Mouse (Mus musculus): ENCODE measurements at regions not wholly inside any gene's neighbourhood (a gene's known extent, or its start where the extent isn't known, plus 50 kb on each side); places are given as distances from the start of the nearest gene placed in this dataset.

GRCm38 (mm10) chr2:170294657-170295056 is 133.0 kb downstream of the Bcas1 start:
- no peak overlapping the region for H3K4me2 ChIP-seq (ENCODE audit: low read depth, low read length, poor library complexity, severe bottlenecking)
- H3K36me3 ChIP-seq (ENCODE audit: insufficient read depth, low read length): no peaks in the 10 kb centered on the region
- H3K4me1 ChIP-seq (ENCODE audit: insufficient read depth, low read length): no peaks in the 10 kb centered on the region
- no peaks in the 10 kb centered on the region for H3K9me3 ChIP-seq (ENCODE audit: low read length)
- no peak for TF ChIP-seq CTCF (IDR thresholded peaks at IDR 0.05)
- no peak overlapping the region for H3K27ac ChIP-seq (ENCODE audit: low read depth, low read length)
- H3K27me3 ChIP-seq (ENCODE audit: insufficient read depth, low read length): no peaks in the 10 kb centered on the region
- H3K9ac ChIP-seq (replicated peaks; ENCODE audit: low read length, poor library complexity, severe bottlenecking): no peak overlapping the region
- DNase-seq (ENCODE audit: low spot score) (no peak), ATAC-seq (ENCODE audit: low FRiP score) (no peak)
- H3K4me3 ChIP-seq (ENCODE audit: low read depth, low read length): no peak overlapping the region
- WGBS: 87% methylated on average over 12 of the region's 12 CpGs

- H3K4me3 ChIP-seq (ENCODE audit: low read depth, low read length): no peak overlapping the region
- WGBS: 44% methylated on average over 6 of the region's 6 CpGs
- no peaks in the 10 kb centered on the region for H3K36me3 ChIP-seq (ENCODE audit: insufficient read depth, low read length)
- H3K9me3 ChIP-seq (ENCODE audit: low read length): no peaks in the 10 kb centered on the region
- TF ChIP-seq CTCF (IDR thresholded peaks at IDR 0.05): no peak
- H3K27ac ChIP-seq (ENCODE audit: low read depth, low read length): no peak overlapping the region
- DNase-seq (ENCODE audit: low spot score) (no peak), ATAC-seq (ENCODE audit: low FRiP score) (no peak)
- no peak overlapping the region for H3K4me2 ChIP-seq (ENCODE audit: low read depth, low read length, poor library complexity, severe bottlenecking)
- peaks cover 4% of the 10 kb centered on the region; the same call in 1 of the 2 replicates for H3K27me3 ChIP-seq (ENCODE audit: insufficient read depth, low read length)
- no peak overlapping the region for H3K9ac ChIP-seq (replicated peaks; ENCODE audit: low read length, poor library complexity, severe bottlenecking)
- 0 out of 2 replicates have a peak, but pooled peaks cover 4% of the 10 kb centered on the region for H3K4me1 ChIP-seq (ENCODE audit: insufficient read depth, low read length)
These were observed 135.6 kb downstream of the Bcas1 start for GRCm38 (mm10) chr2:170291841-170292655.

GRCm38 (mm10) chr2:170289378-170289960 is 138.2 kb downstream of the Bcas1 start:
- Histone ChIP-seq H3K4me1 (ENCODE audit: insufficient read depth, low read length) (0 out of 2 replicates have a peak, but pooled peaks cover 4% of the 10 kb centered on the region), H3K27ac (ENCODE audit: low read depth, low read length) (no peak overlapping the region; the same call in 1 of the 2 replicates), H3K4me2 (ENCODE audit: low read depth, low read length, poor library complexity, severe bottlenecking) (no peak overlapping the region), H3K4me3 (ENCODE audit: low read depth, low read length) (no peak overlapping the region), H3K9me3 (ENCODE audit: low read length) (no peaks in the 10 kb centered on the region), H3K36me3 (ENCODE audit: insufficient read depth, low read length) (no peaks in the 10 kb centered on the region), H3K9ac (replicated peaks; ENCODE audit: low read length, poor library complexity, severe bottlenecking) (no peak overlapping the region), H3K27me3 (ENCODE audit: insufficient read depth, low read length) (peaks cover 4% of the 10 kb centered on the region; the same call in 1 of the 2 replicates)
- ATAC-seq (ENCODE audit: low FRiP score): no peak
- TF ChIP-seq CTCF (IDR thresholded peaks at IDR 0.05): no peak
- no peak for DNase-seq (ENCODE audit: low spot score)
- 86% methylated on average over 9 of the region's 9 CpGs for WGBS

GRCm38 (mm10) chr2:170288787-170289186 is 138.9 kb downstream of the Bcas1 start:
- WGBS: 59% methylated on average over 7 of the region's 7 CpGs
- DNase-seq (ENCODE audit: low spot score) (no peak), ATAC-seq (ENCODE audit: low FRiP score) (no peak)
- no peaks in the 10 kb centered on the region for H3K36me3 ChIP-seq (ENCODE audit: insufficient read depth, low read length)
- TF ChIP-seq CTCF (IDR thresholded peaks at IDR 0.05): no peak
- H3K27me3 ChIP-seq (ENCODE audit: insufficient read depth, low read length): peaks cover 4% of the 10 kb centered on the region; the same call in 1 of the 2 replicates
- H3K27ac ChIP-seq (ENCODE audit: low read depth, low read length): peak overlapping the region; percentile 69
- H3K9ac ChIP-seq (replicated peaks; ENCODE audit: low read length, poor library complexity, severe bottlenecking): no peak overlapping the region
- H3K4me2 ChIP-seq (ENCODE audit: low read depth, low read length, poor library complexity, severe bottlenecking): no peak overlapping the region
- H3K9me3 ChIP-seq (ENCODE audit: low read length): no peaks in the 10 kb centered on the region
- 0 out of 2 replicates have a peak, but pooled peaks cover 4% of the 10 kb centered on the region for H3K4me1 ChIP-seq (ENCODE audit: insufficient read depth, low read length)
- H3K4me3 ChIP-seq (ENCODE audit: low read depth, low read length): no peak overlapping the region

GRCm38 (mm10) chr2:170288196-170288595 is 139.4 kb downstream of the Bcas1 start:
- WGBS: 11% methylated on average over 10 of the region's 11 CpGs
- Histone ChIP-seq H3K27ac (ENCODE audit: low read depth, low read length) (peak overlapping the region; percentile 69; the same call in 1 of the 2 replicates), H3K36me3 (ENCODE audit: insufficient read depth, low read length) (no peaks in the 10 kb centered on the region), H3K4me2 (ENCODE audit: low read depth, low read length, poor library complexity, severe bottlenecking) (peak overlapping the region; percentile 29), H3K27me3 (ENCODE audit: insufficient read depth, low read length) (peaks cover 4% of the 10 kb centered on the region; the same call in 1 of the 2 replicates), H3K9ac (replicated peaks; ENCODE audit: low read length, poor library complexity, severe bottlenecking) (no peak overlapping the region), H3K4me3 (ENCODE audit: low read depth, low read length) (no peak overlapping the region), H3K4me1 (ENCODE audit: insufficient read depth, low read length) (0 out of 2 replicates have a peak, but pooled peaks cover 4% of the 10 kb centered on the region), H3K9me3 (ENCODE audit: low read length) (no peaks in the 10 kb centered on the region)
- DNase-seq (ENCODE audit: low spot score) (no peak), ATAC-seq (ENCODE audit: low FRiP score) (no peak)
- TF ChIP-seq CTCF (IDR thresholded peaks at IDR 0.05): no peak

Data from midbrain, postnatal 0 days (tissue).